Mouse (Mus musculus) neural tube, embryonic 14.5 days (tissue): ENCODE measurements at regions not wholly inside any gene's neighbourhood (a gene's known extent, or its start where the extent isn't known, plus 50 kb on each side); places are given as distances from the start of the nearest gene placed in this dataset.

Experiments used
- ATAC-seq: fragments of 200-750 bp; cut with Nextera tagmentation; 2 replicates; pipeline ENCODE4 v1.8.0; 2017; ENCODE audit warnings: low read depth, mild to moderate bottlenecking, moderate TSS enrichment, moderate library complexity
- H3K27ac ChIP-seq: fragments of 300-500 bp; sonication (generic); 2 replicates; pipeline ENCODE4 v1.5.1; 2014; ENCODE audit warnings: low read depth, mild to moderate bottlenecking, control low read depth, low read length, moderate library complexity, mixed read lengths
- H3K27me3 ChIP-seq: fragments of 300-500 bp; sonication (generic); 2 replicates; pipeline ENCODE4 v1.6.1; 2014; ENCODE audit warnings: low read length; ENCODE audit not compliant: control insufficient read depth, insufficient read depth
- H3K36me3 ChIP-seq: fragments of 300-500 bp; sonication (generic); 2 replicates; pipeline ENCODE4 v1.6.1; 2014; ENCODE audit warnings: low read length, mixed read lengths; ENCODE audit not compliant: control insufficient read depth, insufficient read depth
- H3K4me1 ChIP-seq: fragments of 300-500 bp; sonication (generic); 2 replicates; pipeline ENCODE4 v1.6.1; 2014; ENCODE audit warnings: low read length; ENCODE audit not compliant: control insufficient read depth, insufficient read depth
- H3K4me2 ChIP-seq: fragments of 300-500 bp; sonication (generic); 2 replicates; pipeline ENCODE4 v1.6.1; 2014; ENCODE audit warnings: mild to moderate bottlenecking, low read depth, low read length, control low read depth
- H3K4me3 ChIP-seq: fragments of 300-500 bp; sonication (generic); 2 replicates; pipeline ENCODE4 v1.5.1; 2014; ENCODE audit warnings: low read depth, low read length, control low read depth, mixed read lengths
- H3K9ac ChIP-seq: fragments of 300-500 bp; sonication (generic); replicated peaks from 2 replicates; pipeline ENCODE4 v1.6.1; 2014; ENCODE audit warnings: low read depth, mild to moderate bottlenecking, control low read depth, low read length, mixed read lengths
- H3K9me3 ChIP-seq: fragments of 300-500 bp; sonication (generic); 2 replicates; pipeline ENCODE4 v1.6.1; 2016; ENCODE audit warnings: low read length; ENCODE audit not compliant: control insufficient read depth
- WGBS: fragments of 180-500 bp; shearing (Covaris S2); extraction: QIAGEN DNeasy Blood & Tissue Kit; methylation state at CpG from one replicate; pipeline ENCODE4 v1.1.7; 2014; 5-methylcytosine and 5-hydroxymethylcytosine counted together

- Histone ChIP-seq H3K27ac (no peak overlapping the region), H3K4me1 (no peaks in the 10 kb centered on the region), H3K36me3 (no peaks in the 10 kb centered on the region), H3K9me3 (no peaks in the 10 kb centered on the region), H3K4me2 (no peak overlapping the region), H3K27me3 (no peaks in the 10 kb centered on the region), H3K9ac (no peak overlapping the region), H3K4me3 (no peak overlapping the region)
- no peak for ATAC-seq
- 97% methylated on average over 4 of the region's 4 CpGs for WGBS
Measured at GRCm38 (mm10) chr2:12799153-12799925, 124.5 kb upstream of the Pter start.

- no peak overlapping the region for H3K4me3 ChIP-seq
- no peaks in the 10 kb centered on the region for H3K4me1 ChIP-seq
- no peaks in the 10 kb centered on the region for H3K36me3 ChIP-seq
- no peak overlapping the region for H3K4me2 ChIP-seq
- H3K27ac ChIP-seq, result no peak overlapping the region
- H3K9me3 ChIP-seq, result no peaks in the 10 kb centered on the region
- no peak overlapping the region for H3K9ac ChIP-seq
- peak; percentile 78 for ATAC-seq
- no peaks in the 10 kb centered on the region for H3K27me3 ChIP-seq
- WGBS, result 44% methylated on average over 1 of the region's 1 CpGs
Measured at GRCm38 (mm10) chr2:12802667-12803066, 121.2 kb upstream of the Pter start.

GRCm38 (mm10) chr2:12805096-12805495 is 118.7 kb upstream of the Pter start:
- no peak overlapping the region for H3K4me3 ChIP-seq
- no peak overlapping the region for H3K27ac ChIP-seq
- no peak for ATAC-seq
- no peaks in the 10 kb centered on the region for H3K36me3 ChIP-seq
- 75% methylated on average over 2 of the region's 2 CpGs for WGBS
- no peaks in the 10 kb centered on the region for H3K27me3 ChIP-seq
- H3K9me3 ChIP-seq, result no peaks in the 10 kb centered on the region
- H3K4me2 ChIP-seq, result no peak overlapping the region
- no peaks in the 10 kb centered on the region for H3K4me1 ChIP-seq
- H3K9ac ChIP-seq, result no peak overlapping the region

DNA sequence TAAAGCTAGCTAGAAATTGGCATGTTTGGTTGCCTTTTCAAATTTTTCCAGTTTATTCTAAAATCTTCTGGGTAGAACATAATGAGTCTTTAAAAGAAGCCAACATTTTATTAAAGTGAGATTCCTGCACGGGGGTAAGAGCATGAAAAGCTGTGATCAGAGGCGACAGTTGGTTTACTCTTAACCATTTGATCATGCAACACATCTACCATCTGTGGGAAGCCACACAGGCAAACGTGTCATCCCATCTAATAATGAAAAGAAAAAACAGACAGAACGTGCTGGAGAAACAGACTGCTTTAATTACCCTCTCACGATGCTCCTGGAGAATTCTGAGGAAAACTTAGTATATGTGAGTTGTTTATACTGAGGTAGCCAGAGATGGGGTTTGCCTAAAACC is 115.4 kb upstream of the Pter start:
- Histone ChIP-seq H3K36me3 (no peaks in the 10 kb centered on the region), H3K27ac (no peak overlapping the region), H3K4me2 (no peak overlapping the region), H3K27me3 (no peaks in the 10 kb centered on the region), H3K9me3 (no peaks in the 10 kb centered on the region), H3K4me1 (no peaks in the 10 kb centered on the region), H3K4me3 (no peak overlapping the region), H3K9ac (no peak overlapping the region)
- 83% methylated on average over 5 of the region's 5 CpGs for WGBS
- no peak for ATAC-seq

- Histone ChIP-seq H3K4me3 (no peak overlapping the region), H3K27ac (no peak overlapping the region), H3K9ac (no peak overlapping the region), H3K9me3 (no peaks in the 10 kb centered on the region), H3K4me2 (no peak overlapping the region), H3K36me3 (no peaks in the 10 kb centered on the region), H3K27me3 (no peaks in the 10 kb centered on the region), H3K4me1 (no peaks in the 10 kb centered on the region)
- no peak for ATAC-seq
- 84% methylated on average over 5 of the region's 5 CpGs for WGBS
Measured at GRCm38 (mm10) chr2:12815339-12815738, 108.5 kb upstream of the Pter start.

GRCm38 (mm10) chr2:12825902-12826301 is 97.9 kb upstream of the Pter start:
- Histone ChIP-seq H3K27ac (no peak overlapping the region), H3K27me3 (no peaks in the 10 kb centered on the region), H3K4me3 (no peak overlapping the region), H3K9me3 (no peaks in the 10 kb centered on the region), H3K4me1 (no peaks in the 10 kb centered on the region), H3K36me3 (no peaks in the 10 kb centered on the region), H3K4me2 (no peak overlapping the region), H3K9ac (no peak overlapping the region)
- no peak for ATAC-seq
- 98% methylated on average over 1 of the region's 1 CpGs for WGBS

DNA sequence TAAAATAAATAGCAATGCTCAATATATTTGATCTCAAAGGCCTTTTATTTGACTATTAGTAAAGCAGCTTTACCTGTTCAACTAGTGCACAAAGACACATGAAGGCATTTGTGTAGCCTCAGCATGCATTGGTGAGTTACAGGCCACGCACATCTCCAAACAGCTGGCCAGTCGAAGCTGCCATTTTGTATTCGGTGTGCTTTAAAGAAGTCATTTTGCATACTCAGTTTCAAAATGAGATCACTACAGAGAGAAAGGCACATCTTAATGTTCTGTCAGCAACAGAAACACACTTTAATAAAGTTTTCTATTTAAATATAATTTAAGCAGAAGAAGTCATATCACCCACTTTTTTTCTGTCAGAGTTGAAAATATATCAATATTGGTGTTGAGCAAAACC is 90.3 kb upstream of the Pter start:
- 99% methylated on average over 3 of the region's 3 CpGs for WGBS
- H3K4me3 ChIP-seq, result no peak overlapping the region
- no peak overlapping the region for H3K27ac ChIP-seq
- H3K27me3 ChIP-seq, result no peaks in the 10 kb centered on the region
- H3K9me3 ChIP-seq, result no peaks in the 10 kb centered on the region
- no peak for ATAC-seq
- no peak overlapping the region for H3K9ac ChIP-seq
- no peaks in the 10 kb centered on the region for H3K36me3 ChIP-seq
- H3K4me1 ChIP-seq, result no peaks in the 10 kb centered on the region
- H3K4me2 ChIP-seq, result no peak overlapping the region

- Histone ChIP-seq H3K27ac (no peak overlapping the region), H3K27me3 (no peaks in the 10 kb centered on the region), H3K36me3 (no peaks in the 10 kb centered on the region), H3K4me2 (no peak overlapping the region), H3K4me1 (no peaks in the 10 kb centered on the region), H3K9me3 (no peaks in the 10 kb centered on the region), H3K9ac (no peak overlapping the region), H3K4me3 (no peak overlapping the region)
- ATAC-seq, result no peak
Measured at GRCm38 (mm10) chr2:12866543-12866942, 57.3 kb upstream of the Pter start.

- Histone ChIP-seq H3K4me1 (no peaks in the 10 kb centered on the region), H3K27ac (no peak overlapping the region), H3K4me3 (no peak overlapping the region), H3K4me2 (no peak overlapping the region), H3K27me3 (no peaks in the 10 kb centered on the region), H3K9me3 (no peaks in the 10 kb centered on the region), H3K36me3 (no peaks in the 10 kb centered on the region), H3K9ac (no peak overlapping the region)
- ATAC-seq, result peak; percentile 56; the same call in 1 of the 2 replicates
- 27% methylated on average over 3 of the region's 3 CpGs for WGBS
Measured at GRCm38 (mm10) chr2:12868772-12869171, 55.1 kb upstream of the Pter start.
